Mouse (Mus musculus) stomach, embryonic 16.5 days (tissue): ENCODE results near the gene Mrpl49. TPM values are rescaled to one million over a fixed set of nuclear protein-coding genes. Genes with fewer than 3 reads are reported as not detected.
A peak's percentile ranks its signal among the peaks of the same experiment; 100 is the strongest.

Experiments
- ATAC-seq: fragments of 200-750 bp; cut with Nextera tagmentation; 2 replicates; pipeline ENCODE4 v1.8.0; 2017; ENCODE audit warnings: moderate number of reproducible peaks, moderate TSS enrichment; ENCODE audit not compliant: insufficient read depth, low FRiP score
- H3K27ac ChIP-seq: fragments of 300-500 bp; sonication (generic); 2 replicates; pipeline ENCODE4 v1.5.1; 2014; ENCODE audit warnings: low read length
- H3K27me3 ChIP-seq: fragments of 300-500 bp; sonication (generic); 2 replicates; pipeline ENCODE4 v1.6.1; 2014; ENCODE audit warnings: low read length, control low read depth, mixed read lengths; ENCODE audit not compliant: control insufficient read depth, insufficient read depth
- H3K36me3 ChIP-seq: fragments of 300-500 bp; sonication (generic); 2 replicates; pipeline ENCODE4 v1.6.1; 2014; ENCODE audit warnings: low read length; ENCODE audit not compliant: control insufficient read depth, insufficient read depth
- H3K4me1 ChIP-seq: fragments of 300-500 bp; sonication (generic); 2 replicates; pipeline ENCODE4 v1.6.1; 2014; ENCODE audit warnings: low read length, control low read depth, mixed read lengths; ENCODE audit not compliant: control insufficient read depth, insufficient read depth
- H3K4me2 ChIP-seq: fragments of 300-500 bp; sonication (generic); 2 replicates; pipeline ENCODE4 v1.6.1; 2014; ENCODE audit warnings: low read depth, low read length, mixed read lengths
- H3K4me3 ChIP-seq: fragments of 300-500 bp; sonication (generic); replicated peaks from 2 replicates; pipeline ENCODE4 v1.5.1; 2014; ENCODE audit warnings: mild to moderate bottlenecking, low read length
- H3K9ac ChIP-seq: fragments of 300-500 bp; sonication (generic); 2 replicates; pipeline ENCODE4 v1.6.1; 2014; ENCODE audit warnings: low read length
- H3K9me3 ChIP-seq: fragments of 300-500 bp; sonication (generic); replicated peaks from 2 replicates; pipeline ENCODE4 v1.6.1; 2016; ENCODE audit warnings: low read length, control low read depth; ENCODE audit not compliant: control insufficient read depth
- WGBS: fragments of 180-500 bp; shearing (Covaris S2); extraction: QIAGEN DNeasy Blood & Tissue Kit; methylation state at CpG from one replicate; pipeline ENCODE4 v1.1.7; 2014; 5-methylcytosine and 5-hydroxymethylcytosine counted together
- polyA plus RNA-seq: library from polyadenylated mRNA; unstranded; fragments of >200 nt; fragmentation: Nextera tagmentation; extraction: Ambion mirVana; gene quantifications from 2 replicates; pipeline ENCODE4 v1.2.1, GENCODE M21; 2015

The Mrpl49 gene
- polyA plus RNA-seq, 1 experiment from 2014 or later = 65.9 TPM

DNA sequence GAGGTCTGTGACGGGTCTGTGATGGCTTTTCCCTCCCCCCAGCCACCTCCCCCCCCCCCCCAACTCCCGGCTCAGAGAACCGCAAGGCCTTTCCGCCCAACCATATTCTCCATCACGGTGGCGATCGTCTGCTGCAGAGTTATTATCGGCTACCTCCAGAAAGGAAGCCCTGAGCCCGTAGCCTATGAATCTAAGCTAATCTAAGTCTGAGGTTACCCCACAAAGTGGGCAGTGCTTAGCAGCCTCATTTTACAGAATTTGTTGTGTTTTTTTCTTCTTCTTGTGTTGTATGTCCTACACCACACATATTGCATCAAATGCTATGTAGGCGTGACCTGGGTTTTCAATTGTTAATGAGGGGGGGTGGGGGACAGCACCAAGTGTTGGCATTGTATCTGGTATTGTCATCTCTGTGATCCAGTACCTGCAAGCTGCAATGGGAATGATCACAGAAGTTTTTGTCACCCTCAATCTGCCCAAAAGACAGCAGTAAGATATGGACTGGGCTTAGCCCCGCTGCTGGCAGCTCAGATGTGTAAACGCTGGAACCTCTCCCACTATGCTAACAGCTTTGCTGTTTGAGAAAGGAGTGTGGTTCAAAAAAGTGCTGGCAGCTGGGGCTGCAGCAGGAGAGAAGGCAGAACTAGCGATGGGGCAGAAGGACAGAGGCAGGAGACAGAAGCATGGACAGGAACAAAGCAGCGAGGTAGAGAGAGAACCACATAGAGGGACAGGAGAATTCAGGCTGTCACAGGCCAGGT, 26.9 kb downstream of the Mrpl49 start:
- 58% methylated on average over 14 of the region's 14 CpGs for WGBS
- Histone ChIP-seq H3K27ac (no peak overlapping the region), H3K9ac (no peak overlapping the region), H3K4me1 (no peaks in the 10 kb centered on the region), H3K36me3 (no peaks in the 10 kb centered on the region), H3K9me3 (no peaks in the 10 kb centered on the region), H3K4me2 (no peak overlapping the region), H3K4me3 (no peak overlapping the region), H3K27me3 (no peaks in the 10 kb centered on the region)
- ATAC-seq = no peak

DNA sequence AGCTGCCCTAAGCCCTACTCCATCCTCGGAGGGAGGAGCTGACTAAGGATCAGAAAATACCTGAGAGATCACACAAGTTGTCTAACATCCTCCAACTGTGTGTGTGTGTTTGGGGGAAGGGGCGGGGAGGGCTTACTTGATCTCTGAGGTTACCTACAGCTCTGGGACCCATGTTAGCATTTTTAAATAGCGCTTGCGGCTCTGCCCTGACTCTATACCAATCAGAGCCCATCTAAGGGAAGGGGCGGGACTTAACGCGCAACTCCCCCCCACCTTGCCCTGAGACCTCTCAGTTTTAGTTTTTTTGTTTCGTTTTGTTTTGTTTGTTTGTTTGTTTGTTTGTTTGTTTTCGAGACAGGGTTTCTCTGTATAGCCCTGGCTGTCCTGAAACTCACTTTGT, 28.2 kb downstream of the Mrpl49 start:
- Histone ChIP-seq H3K9me3 (no peaks in the 10 kb centered on the region), H3K4me1 (no peaks in the 10 kb centered on the region)

DNA sequence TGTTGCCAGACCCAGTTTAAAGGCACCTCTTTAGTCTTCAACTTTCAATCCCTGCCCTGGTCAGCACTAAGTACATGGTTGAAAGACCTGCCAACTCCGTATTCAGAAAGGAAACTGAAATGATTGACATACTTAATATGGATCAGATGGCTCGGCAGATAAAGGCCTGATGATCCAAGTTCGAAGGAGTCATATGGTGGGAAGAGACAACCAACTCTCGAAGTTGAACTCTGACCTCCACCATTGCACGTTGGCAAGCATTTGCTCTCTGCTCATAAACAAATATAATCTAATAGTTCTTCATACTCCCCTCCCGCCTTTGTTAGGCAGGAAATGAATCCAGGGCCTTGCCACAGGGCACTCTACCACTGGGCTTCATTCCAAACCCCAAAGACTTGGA, 28.6 kb downstream of the Mrpl49 start:
- ATAC-seq = no peak
- H3K9ac ChIP-seq = no peak overlapping the region
- no peaks in the 10 kb centered on the region for H3K36me3 ChIP-seq
- no peaks in the 10 kb centered on the region for H3K27me3 ChIP-seq
- H3K4me1 ChIP-seq = no peaks in the 10 kb centered on the region
- H3K4me3 ChIP-seq = no peak overlapping the region
- no peak overlapping the region for H3K4me2 ChIP-seq
- H3K27ac ChIP-seq = no peak overlapping the region
- 70% methylated on average over 6 of the region's 6 CpGs for WGBS
- no peaks in the 10 kb centered on the region for H3K9me3 ChIP-seq

More for the DNA sequence above, 28.2 kb downstream of the Mrpl49 start:
- Histone ChIP-seq H3K27me3 (no peaks in the 10 kb centered on the region), H3K27ac (no peak overlapping the region), H3K9ac (no peak overlapping the region), H3K4me3 (no peak overlapping the region), H3K4me2 (no peak overlapping the region), H3K36me3 (no peaks in the 10 kb centered on the region)
- WGBS = 75% methylated on average over 9 of the region's 9 CpGs
- ATAC-seq = no peak

DNA sequence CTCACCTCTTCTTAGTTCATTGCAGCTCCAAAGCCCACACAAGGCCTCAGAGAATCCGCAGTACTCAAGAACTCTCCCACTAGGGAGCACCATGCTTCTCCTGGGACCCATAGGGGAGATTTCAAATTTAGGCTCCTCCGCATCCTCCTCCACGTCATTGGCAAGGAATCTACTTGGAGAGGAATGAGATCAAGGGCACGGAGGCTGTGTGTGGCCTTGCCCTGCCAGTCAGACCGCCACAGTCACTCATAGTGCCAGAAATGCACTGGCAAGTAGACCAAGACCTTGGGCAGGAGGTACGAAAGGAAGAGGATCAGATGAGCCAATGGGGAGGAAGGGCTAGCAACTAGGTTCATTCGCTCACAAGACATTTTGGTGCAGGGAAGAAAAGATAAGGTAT, 33.7 kb downstream of the Mrpl49 start:
- no peak overlapping the region for H3K4me2 ChIP-seq
- WGBS = 82% methylated on average over 7 of the region's 7 CpGs
- no peak for ATAC-seq
- H3K36me3 ChIP-seq = no peaks in the 10 kb centered on the region
- no peaks in the 10 kb centered on the region for H3K27me3 ChIP-seq
- no peaks in the 10 kb centered on the region for H3K4me1 ChIP-seq
- no peak overlapping the region for H3K27ac ChIP-seq
- no peak overlapping the region for H3K4me3 ChIP-seq
- H3K9ac ChIP-seq = no peak overlapping the region
- H3K9me3 ChIP-seq = no peaks in the 10 kb centered on the region

DNA sequence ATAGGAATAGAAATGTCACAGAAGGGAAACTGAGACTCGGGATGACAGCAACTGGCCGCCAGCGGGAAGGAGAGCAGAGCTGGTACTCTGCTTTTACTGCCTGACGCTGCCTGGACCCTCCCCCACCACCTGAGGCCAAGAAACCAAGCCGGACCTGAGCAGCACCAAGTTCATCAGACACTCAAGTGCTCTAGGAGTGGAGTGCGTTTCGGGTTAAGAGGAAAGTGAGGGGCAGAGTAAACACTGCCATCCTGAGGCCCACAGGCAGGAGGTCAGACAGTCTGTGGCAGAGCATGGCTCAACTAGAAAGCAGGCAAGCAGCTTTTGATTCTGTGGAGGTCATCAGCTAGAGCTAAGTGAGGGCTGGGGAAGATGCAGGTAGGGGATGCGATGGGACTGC, 34.5 kb downstream of the Mrpl49 start:
- Histone ChIP-seq H3K9me3 (no peaks in the 10 kb centered on the region), H3K9ac (no peak overlapping the region), H3K36me3 (no peaks in the 10 kb centered on the region), H3K4me1 (no peaks in the 10 kb centered on the region), H3K27me3 (no peaks in the 10 kb centered on the region), H3K4me3 (no peak overlapping the region), H3K4me2 (no peak overlapping the region), H3K27ac (no peak overlapping the region)
- ATAC-seq = no peak
- 48% methylated on average over 8 of the region's 8 CpGs for WGBS

DNA sequence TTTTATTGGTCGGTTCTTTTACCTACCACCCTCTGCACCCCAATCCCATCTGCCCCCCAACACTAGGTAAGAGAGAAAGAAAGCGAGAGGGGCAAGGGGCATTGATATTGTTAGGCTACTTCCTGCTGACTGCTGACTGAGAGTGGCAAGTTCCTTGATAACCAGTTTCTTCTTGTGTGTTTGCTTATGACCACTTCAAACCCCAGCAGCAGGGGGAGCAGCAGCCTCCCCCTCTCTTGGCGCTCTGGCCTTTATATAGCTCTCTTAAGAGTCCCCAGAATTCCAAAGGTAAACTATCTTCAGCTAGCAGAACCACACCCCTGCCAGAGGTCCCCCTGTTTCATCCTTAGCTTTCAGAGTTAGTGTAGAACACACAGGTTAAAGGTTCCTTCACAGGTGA, 37.3 kb downstream of the Mrpl49 start:
- Histone ChIP-seq H3K9ac (no peak overlapping the region), H3K36me3 (no peaks in the 10 kb centered on the region), H3K27me3 (0 out of 2 replicates have a peak, but pooled peaks cover 4% of the 10 kb centered on the region), H3K4me3 (no peak overlapping the region), H3K4me1 (0 out of 2 replicates have a peak, but pooled peaks cover 3% of the 10 kb centered on the region), H3K27ac (no peak overlapping the region), H3K9me3 (no peaks in the 10 kb centered on the region), H3K4me2 (no peak overlapping the region)
- WGBS = 43% methylated on average over 3 of the region's 3 CpGs
- ATAC-seq = no peak

DNA sequence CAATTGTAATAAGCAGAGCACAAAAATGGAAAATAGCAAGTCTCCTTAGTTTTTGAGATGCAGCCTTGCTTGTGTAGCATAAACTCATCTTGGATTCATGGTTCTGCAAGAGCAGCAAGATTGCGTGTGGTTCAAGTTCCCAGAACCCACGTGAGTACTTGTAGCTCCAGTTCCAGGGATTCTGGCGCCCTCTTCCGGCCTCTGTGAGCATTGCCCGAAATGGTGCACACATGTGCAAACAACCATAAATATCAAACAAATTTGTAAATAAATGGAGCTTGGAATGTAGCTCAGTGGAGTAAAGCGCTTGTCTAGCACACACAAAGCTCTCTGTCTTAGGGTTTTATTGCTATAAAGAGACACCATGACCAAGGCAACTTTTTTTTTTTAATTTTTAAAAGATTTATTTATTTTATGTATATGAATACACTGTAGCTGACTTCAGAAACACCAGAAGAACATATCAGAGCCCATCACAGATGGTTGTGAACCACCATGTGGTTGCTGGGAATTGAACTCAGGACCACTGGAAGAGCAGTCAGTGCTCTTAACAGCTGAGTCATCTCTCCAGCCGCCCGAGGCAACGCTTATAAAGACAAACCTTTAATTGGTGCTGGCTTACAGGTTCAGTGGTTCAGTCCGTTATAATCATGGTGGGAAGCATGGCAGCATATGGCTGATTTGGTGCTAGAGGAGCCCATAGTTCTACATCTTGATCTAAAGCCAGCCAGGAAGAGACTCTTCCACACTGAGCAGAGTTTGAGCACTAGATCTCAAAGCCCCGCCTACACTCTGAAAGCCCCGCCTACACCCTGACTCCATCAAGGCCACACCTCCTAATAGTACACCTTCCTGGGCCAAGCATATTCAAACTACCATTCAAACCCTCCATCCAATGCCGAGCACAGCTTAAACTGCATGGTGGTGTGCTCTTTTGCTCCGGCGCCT, 39.2 kb downstream of the Mrpl49 start:
- Histone ChIP-seq H3K36me3 (no peaks in the 10 kb centered on the region), H3K27ac (no peak overlapping the region), H3K4me3 (no peak overlapping the region), H3K9me3 (no peaks in the 10 kb centered on the region), H3K27me3 (0 out of 2 replicates have a peak, but pooled peaks cover 4% of the 10 kb centered on the region), H3K9ac (no peak overlapping the region), H3K4me1 (peaks cover 12% of the 10 kb centered on the region), H3K4me2 (no peak overlapping the region)
- 33% methylated on average over 15 of the region's 15 CpGs for WGBS
- ATAC-seq = no peak

DNA sequence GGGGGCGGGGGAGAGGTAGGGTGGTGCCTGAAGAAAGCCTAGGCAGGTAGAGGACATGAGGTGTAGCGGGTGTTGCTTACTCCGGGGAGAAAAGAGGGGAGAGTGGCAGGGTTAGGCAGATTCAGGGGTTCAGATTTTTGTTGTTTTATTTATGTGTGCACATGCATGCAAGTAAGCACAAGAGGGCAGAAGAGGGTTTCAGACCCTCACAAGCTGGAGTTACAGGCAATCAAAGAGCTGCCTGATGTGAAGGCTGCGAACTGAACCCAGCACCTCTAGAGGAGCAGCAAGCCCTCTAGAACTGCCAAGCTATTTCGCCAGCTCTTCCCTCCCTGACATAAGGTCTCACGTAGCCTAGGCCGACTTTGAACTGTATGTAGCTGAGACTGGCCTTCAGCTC, 41.1 kb downstream of the Mrpl49 start:
- H3K9ac ChIP-seq = no peak overlapping the region
- 0 out of 2 replicates have a peak, but pooled peaks cover 4% of the 10 kb centered on the region for H3K27me3 ChIP-seq
- no peak for ATAC-seq
- H3K36me3 ChIP-seq = no peaks in the 10 kb centered on the region
- no peak overlapping the region for H3K27ac ChIP-seq
- peaks cover 12% of the 10 kb centered on the region for H3K4me1 ChIP-seq
- WGBS = 47% methylated on average over 7 of the region's 7 CpGs
- H3K9me3 ChIP-seq = no peaks in the 10 kb centered on the region
- peak overlapping the region; percentile 67 for H3K4me2 ChIP-seq
- H3K4me3 ChIP-seq = peak overlapping the region; percentile 60; the same call in 1 of the 2 replicates
